Mouse (Mus musculus): ENCODE results near the gene Zfp513.

Zfp513 gene

DNA sequence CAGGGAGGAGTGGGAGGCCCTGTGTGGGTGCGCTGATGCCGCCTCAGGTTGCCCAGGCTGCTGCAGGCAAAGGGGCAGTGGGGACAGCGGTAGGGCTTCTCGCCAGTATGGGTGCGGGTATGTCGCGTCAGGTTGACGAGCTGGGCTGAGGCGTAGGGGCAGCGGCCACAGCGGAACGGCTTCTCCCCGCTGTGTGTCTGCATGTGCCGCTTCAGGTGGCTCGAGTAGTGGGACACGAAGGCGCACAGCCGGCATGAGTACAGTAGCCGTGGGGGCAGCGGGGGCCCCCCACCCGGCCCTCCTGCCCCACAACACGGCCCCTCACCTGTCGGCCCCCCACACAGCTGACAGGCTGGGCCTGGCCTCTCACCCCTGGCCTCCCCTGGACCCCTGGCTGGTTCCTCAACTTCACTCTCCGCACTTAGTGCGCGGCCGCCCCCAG is 1.8 kb downstream of the Zfp513 start:
- no peak for DNase-seq (ENCODE audit: low read depth, low spot score)

DNA sequence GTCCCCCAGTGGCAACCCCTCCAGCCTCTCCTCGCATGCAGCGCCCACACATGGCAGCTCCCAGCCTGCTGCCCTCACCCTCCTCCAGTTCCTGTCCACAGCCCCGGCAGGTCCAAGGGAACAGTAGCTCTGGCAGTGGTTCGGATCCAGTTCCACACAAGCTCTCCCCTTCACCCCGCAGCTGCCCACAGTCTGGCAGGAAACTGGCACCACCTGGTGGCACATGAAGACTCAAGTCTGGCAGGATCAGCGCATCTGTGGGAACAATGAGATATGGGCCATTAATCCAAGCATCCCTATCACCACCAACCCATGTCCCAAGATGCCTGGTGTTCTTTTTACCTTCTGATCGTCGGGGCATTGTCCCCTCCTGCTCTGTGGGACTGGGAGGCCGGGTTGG is 2.2 kb downstream of the Zfp513 start:
- no peak for DNase-seq (ENCODE audit: low read depth, low spot score)

DNA sequence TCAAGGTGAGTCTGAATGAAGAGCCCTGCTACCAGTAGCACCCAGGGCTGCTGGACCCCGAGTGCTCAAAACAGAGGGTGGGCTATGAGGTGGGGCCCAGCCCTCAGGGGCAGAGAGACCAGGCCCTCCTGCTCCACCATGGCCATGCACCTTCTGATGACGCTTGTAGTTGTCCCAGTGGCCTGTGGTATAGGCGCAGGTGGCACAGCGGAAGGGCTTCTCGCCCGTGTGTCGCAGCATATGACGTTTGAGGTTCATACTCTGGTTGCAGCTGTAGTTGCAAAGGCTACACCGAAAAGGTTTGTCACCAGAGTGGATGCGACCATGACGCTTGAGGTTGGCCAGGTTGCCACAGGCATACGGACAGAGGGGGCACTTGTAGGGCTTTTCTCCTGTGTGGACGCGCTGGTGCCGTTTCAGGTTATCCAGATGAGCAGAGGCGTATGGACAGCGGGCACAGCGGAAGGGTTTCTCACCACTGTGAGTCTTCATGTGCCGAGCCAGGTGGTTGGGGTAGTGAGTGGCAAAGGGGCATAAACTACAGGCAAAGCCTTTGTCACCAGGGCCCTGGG is 2.7 kb downstream of the Zfp513 start:
- no peak for DNase-seq (ENCODE audit: low read depth, low spot score)

DNA sequence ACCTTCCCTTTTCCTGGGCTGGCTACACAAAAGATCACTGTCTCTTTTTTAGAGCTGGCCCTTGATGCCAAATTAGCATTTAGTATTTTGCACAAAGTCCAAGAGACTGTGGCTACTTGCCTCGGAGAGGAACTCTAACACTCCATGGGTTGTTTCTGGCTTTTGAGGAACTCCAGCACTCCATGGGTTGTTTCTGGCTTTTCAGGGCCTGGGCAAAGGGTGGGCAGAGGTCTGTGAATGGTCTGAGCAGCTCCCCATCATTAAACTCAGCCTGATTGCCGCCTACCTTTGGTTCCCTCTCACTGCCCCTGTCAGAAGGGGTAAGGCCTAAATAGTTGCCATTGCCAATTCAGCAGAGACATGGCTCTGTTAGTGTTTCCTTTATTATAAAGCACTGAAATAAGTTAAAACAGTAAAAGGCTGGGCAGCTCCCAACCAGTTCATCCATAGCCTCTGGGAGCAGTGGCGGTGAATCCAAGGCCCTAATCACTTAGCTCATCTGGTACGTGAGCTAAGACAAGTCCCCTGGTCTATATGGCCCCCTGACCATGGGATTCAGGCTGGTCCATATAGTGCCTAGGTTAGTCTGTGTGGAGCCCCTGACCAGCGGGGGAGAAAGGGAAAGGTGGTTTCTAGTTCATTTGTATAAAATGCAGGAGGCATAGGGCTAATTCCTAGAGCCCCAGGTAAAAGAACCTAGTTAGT is 3.3 kb downstream of the Zfp513 start:
- no peak for DNase-seq (ENCODE audit: low read depth, low spot score)

GRCm38 (mm10) chr5:31198170-31198569 is 3.9 kb downstream of the Zfp513 start:
- no peak for DNase-seq (ENCODE audit: low read depth, low spot score)

- DNase-seq (ENCODE audit: low read depth, low spot score) = no peak
Measured at GRCm38 (mm10) chr5:31197072-31197471, 5.0 kb downstream of the Zfp513 start.

DNA sequence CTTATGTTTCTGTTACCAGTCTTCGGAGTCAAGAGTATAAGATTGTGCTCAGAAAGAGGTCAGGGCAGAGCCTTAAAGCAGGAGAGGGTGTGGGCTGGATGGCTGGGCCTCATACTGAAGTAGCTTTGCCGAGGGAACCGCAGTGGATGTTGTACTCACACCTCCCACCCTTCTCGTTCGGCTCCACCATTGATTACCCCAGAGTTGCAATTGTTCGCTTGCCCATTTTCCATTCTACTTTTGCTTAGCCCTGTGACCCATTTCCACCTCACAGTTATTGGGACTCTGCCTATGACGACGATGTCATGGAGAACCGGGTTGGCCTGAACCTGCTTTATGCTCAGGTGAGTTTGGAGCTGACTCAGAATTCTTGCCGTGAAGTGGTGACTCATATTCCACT is 5.9 kb downstream of the Zfp513 start:
- no peak for DNase-seq (ENCODE audit: low read depth, low spot score)

- no peak for DNase-seq (ENCODE audit: low read depth, low spot score)
Measured at GRCm38 (mm10) chr5:31195671-31196070, 6.4 kb downstream of the Zfp513 start.

- DNase-seq (ENCODE audit: low read depth, low spot score) = no peak
Measured at GRCm38 (mm10) chr5:31194486-31195485, 7.3 kb downstream of the Zfp513 start.

- no peak for DNase-seq (ENCODE audit: low read depth, low spot score)
Measured at GRCm38 (mm10) chr5:31193631-31194281, 8.3 kb downstream of the Zfp513 start.

GRCm38 (mm10) chr5:31192939-31193630 is 9.0 kb downstream of the Zfp513 start, which contains the start of the genes Snx17 and Eif2b4:
Gene Snx17 (plus strand): TSS chr5:31193227.
Gene Eif2b4 (minus strand): TSS chr5:31193430.
- peak; percentile 97 for DNase-seq (ENCODE audit: low read depth, low spot score)

DNA sequence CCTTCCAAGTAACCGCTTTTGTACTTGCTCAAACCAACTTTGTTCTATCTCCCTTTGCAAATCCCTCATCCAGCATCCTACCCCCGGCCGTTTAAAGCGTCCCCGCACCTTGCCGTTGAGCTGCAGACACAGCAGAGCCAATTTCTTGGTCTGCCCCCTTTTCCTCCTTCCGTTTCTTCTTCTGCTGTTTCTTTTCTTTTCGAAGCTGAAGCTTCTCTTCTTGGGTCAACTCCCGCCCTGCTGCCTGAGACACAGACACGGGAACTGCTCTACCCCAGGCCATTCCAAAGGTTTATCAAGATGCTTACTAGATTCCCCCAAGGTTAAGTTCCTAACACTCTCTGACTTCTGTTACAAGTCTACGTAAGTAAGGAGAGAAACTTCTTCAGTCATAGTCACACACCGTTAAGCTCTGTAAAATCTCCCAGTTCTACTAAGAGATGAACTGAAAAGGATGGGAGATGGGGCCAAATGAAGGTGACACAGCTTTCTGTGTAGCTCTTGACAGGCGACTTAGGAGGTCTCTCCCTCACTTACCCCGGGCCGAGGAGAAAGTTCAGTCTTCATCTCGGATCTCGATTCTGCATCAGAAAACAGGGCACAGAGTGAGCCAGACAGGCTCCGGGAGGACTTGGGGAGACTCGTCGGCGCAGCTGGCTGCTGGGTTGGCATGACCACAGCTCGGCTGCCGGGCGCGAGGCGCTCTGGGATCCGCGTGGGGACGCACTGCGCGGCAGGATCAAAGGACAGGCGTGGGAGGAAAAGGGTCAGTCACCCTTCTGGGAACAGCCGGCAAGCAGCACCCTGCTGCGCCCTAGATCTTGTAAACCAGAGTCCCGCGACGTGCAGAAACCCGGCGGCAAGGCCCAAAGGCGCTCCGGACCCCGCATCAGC is 9.8 kb downstream of the Zfp513 start:
- DNase-seq (ENCODE audit: low read depth, low spot score) = peak; percentile 33

- DNase-seq (ENCODE audit: low read depth, low spot score) = no peak
Measured at GRCm38 (mm10) chr5:31190201-31190600, 11.9 kb downstream of the Zfp513 start.

DNA sequence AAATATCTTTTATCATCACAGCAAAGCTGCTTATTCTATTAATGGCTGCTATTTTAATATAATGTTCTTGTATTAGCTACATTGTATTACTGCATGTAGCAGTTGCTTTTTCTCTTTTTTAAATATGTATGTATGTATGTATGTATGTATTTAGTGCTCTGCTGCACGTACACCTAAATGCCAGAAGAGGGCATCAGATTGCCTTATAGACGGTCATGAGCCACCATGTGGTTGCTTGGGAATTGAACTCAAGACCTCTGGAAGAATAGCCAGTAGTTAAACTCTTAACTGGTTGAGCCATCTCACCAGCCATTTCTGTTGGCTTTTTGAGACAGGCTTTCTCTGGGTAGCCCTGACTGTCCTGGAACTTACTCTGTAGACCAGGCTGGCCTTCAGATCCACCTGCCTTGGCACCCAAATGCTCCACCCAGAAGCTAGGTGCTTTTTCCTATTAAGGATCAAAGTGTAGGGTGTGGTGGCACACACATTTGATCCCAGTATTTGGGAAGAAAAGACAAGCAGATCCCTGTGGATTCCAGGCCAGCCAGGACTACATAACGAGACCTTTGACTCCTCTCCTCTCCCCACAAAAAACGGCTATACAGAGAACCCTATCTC is 13.8 kb downstream of the Zfp513 start:
- no peak for DNase-seq (ENCODE audit: low read depth, low spot score)

DNA sequence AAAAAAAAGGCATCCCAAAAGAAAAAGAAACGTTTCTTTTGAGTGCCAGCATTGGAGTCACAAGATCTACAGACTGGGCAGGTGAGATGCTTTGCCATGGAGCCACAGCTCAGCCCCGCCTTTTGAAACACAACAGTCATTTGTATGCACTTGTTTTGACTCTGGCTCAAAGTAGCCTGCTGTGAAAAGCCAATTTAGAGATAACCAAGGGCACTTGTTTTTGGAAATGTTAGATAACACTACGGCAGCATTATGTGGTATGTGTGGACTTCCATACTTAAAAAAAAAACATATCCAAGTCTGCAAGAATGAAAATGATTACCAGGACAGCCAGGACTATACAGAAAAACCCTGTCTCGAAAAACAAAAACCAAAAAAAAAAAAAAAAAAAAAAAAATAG is 18.4 kb downstream of the Zfp513 start:
- peak; percentile 17 for DNase-seq (ENCODE audit: low read depth, low spot score)

DNA sequence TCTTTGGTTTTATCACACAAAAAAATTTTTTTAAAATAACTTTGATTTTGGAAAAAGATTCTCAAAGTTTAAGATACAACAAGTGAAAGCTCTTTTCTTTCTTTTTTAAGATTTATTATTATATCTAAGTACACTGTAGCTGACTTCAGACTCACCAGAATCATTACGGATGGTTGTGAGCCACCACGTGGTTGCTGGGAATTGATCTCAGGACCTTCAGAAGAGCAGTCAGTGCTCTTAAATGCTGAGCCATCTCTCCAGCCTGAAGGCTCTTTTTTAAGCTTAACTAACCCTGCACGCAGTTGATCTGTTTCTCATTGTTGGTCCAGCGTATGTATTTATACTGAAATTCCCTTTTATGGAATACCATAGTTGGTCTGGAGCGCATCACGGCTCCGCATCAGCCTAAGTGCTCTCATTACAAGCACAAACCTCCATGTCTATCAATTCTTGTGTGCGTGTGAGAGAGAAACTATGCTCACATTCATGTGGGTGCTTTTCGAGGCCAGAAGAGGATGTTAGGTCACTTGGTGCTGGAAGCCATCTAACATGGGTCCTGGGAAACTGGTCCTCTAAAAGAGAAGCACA is 20.8 kb downstream of the Zfp513 start:
- no peak for DNase-seq (ENCODE audit: low read depth, low spot score)

GRCm38 (mm10) chr5:31179766-31180630 is 22.1 kb downstream of the Zfp513 start, which contains the start of the genes Gm29609 and Gtf3c2:
Gene Gm29609 (minus strand): TSS chr5:31179911.
Gene Gtf3c2 (minus strand): TSS chr5:31180144.
- peak; percentile 90 for DNase-seq (ENCODE audit: low read depth, low spot score)

GRCm38 (mm10) chr5:31179301-31179765 is 22.8 kb downstream of the Zfp513 start:
- peak; percentile 28 for DNase-seq (ENCODE audit: low read depth, low spot score)

Measured in c-Kit-negative CD71-positive TER-119-positive erythroid progenitor cells, embryonic 14.5 days (primary cell).